Mouse (Mus musculus): ENCODE data around the gene Fam13a. TPM values are rescaled to one million over a fixed set of nuclear protein-coding genes. Genes with fewer than 3 reads are reported as not detected.

Fam13a gene
- polyA plus RNA-seq (2014; fragmentation: Nextera tagmentation; extraction: Ambion mirVana): 3.6 and 3.8 TPM in 2 replicates

GRCm38 (mm10) chr6:59024164-59024724 is at the start of gene Fam13a:
Fam13a (minus strand) TSS chr6:59024549.
- no peaks in the 10 kb centered on the region for H3K4me1 ChIP-seq (ENCODE audit: control insufficient read depth, insufficient read depth, low read length)
- WGBS: under 1% methylated on average over 16 of the region's 16 CpGs
- ATAC-seq (ENCODE audit: low FRiP score) (peak; percentile 99), DNase-seq (ENCODE audit: low spot score, missing footprints) (peak; percentile 93)
- H3K9me3 ChIP-seq (ENCODE audit: control insufficient read depth, low read length): no peaks in the 10 kb centered on the region
- H3K4me2 ChIP-seq: peak within 1 kb of the TSS; percentile 54
- H3K9ac ChIP-seq (ENCODE audit: low read length): peak within 1 kb of the TSS; percentile 37
- no peaks in the 10 kb centered on the region for H3K36me3 ChIP-seq (ENCODE audit: control insufficient read depth, insufficient read depth, low read length)
- H3K27me3 ChIP-seq (ENCODE audit: control insufficient read depth, insufficient read depth, low read length): no peaks in the 10 kb centered on the region
- 0 out of 2 replicates have a peak within 1 kb of the TSS, but pooled peaks have one; percentile 2 for H3K27ac ChIP-seq (ENCODE audit: low read depth, low read length)
- H3K4me3 ChIP-seq (ENCODE audit: low read depth, low read length): peak within 1 kb of the TSS; percentile 43

- WGBS: 85% methylated on average over 5 of the region's 5 CpGs
- no peak overlapping the region for H3K4me3 ChIP-seq (ENCODE audit: low read depth, low read length)
- no peaks in the 10 kb centered on the region; the same call in 1 of the 2 replicates for H3K9me3 ChIP-seq (ENCODE audit: control insufficient read depth, low read length)
- no peak overlapping the region for H3K4me2 ChIP-seq
- H3K27ac ChIP-seq (ENCODE audit: low read depth, low read length): no peak overlapping the region
- no peaks in the 10 kb centered on the region for H3K27me3 ChIP-seq (ENCODE audit: control insufficient read depth, insufficient read depth, low read length)
- ATAC-seq (ENCODE audit: low FRiP score) (no peak), DNase-seq (ENCODE audit: low spot score, missing footprints) (no peak)
- H3K36me3 ChIP-seq (ENCODE audit: control insufficient read depth, insufficient read depth, low read length): no peaks in the 10 kb centered on the region
- no peak overlapping the region for H3K9ac ChIP-seq (ENCODE audit: low read length)
- H3K4me1 ChIP-seq (ENCODE audit: control insufficient read depth, insufficient read depth, low read length): no peaks in the 10 kb centered on the region
These were observed 48.0 kb upstream of the Fam13a start for GRCm38 (mm10) chr6:59072096-59073060.

GRCm38 (mm10) chr6:59071691-59072090 is 47.3 kb upstream of the Fam13a start:
- H3K27ac ChIP-seq (ENCODE audit: low read depth, low read length): no peak overlapping the region
- no peaks in the 10 kb centered on the region for H3K27me3 ChIP-seq (ENCODE audit: control insufficient read depth, insufficient read depth, low read length)
- ATAC-seq (ENCODE audit: low FRiP score): no peak
- no peak overlapping the region for H3K4me3 ChIP-seq (ENCODE audit: low read depth, low read length)
- no peak overlapping the region for H3K9ac ChIP-seq (ENCODE audit: low read length)
- no peaks in the 10 kb centered on the region for H3K36me3 ChIP-seq (ENCODE audit: control insufficient read depth, insufficient read depth, low read length)
- no peak overlapping the region for H3K4me2 ChIP-seq
- WGBS: 77% methylated on average over 3 of the region's 3 CpGs
- DNase-seq (ENCODE audit: low spot score, missing footprints): no peak
- H3K9me3 ChIP-seq (ENCODE audit: control insufficient read depth, low read length): no peaks in the 10 kb centered on the region; the same call in 1 of the 2 replicates
- H3K4me1 ChIP-seq (ENCODE audit: control insufficient read depth, insufficient read depth, low read length): no peaks in the 10 kb centered on the region

- 95% methylated on average over 5 of the region's 5 CpGs for WGBS
- Histone ChIP-seq H3K9me3 (ENCODE audit: control insufficient read depth, low read length) (no peaks in the 10 kb centered on the region), H3K27me3 (ENCODE audit: control insufficient read depth, insufficient read depth, low read length) (no peaks in the 10 kb centered on the region), H3K4me3 (ENCODE audit: low read depth, low read length) (no peak overlapping the region), H3K36me3 (ENCODE audit: control insufficient read depth, insufficient read depth, low read length) (no peaks in the 10 kb centered on the region), H3K27ac (ENCODE audit: low read depth, low read length) (no peak overlapping the region), H3K4me2 (no peak overlapping the region), H3K9ac (ENCODE audit: low read length) (no peak overlapping the region), H3K4me1 (ENCODE audit: control insufficient read depth, insufficient read depth, low read length) (no peaks in the 10 kb centered on the region)
- ATAC-seq (ENCODE audit: low FRiP score) (no peak), DNase-seq (ENCODE audit: low spot score, missing footprints) (no peak)
These were observed 43.8 kb upstream of the Fam13a start for GRCm38 (mm10) chr6:59068187-59068586.

GRCm38 (mm10) chr6:59064440-59064839 is 40.1 kb upstream of the Fam13a start:
- Histone ChIP-seq H3K27ac (ENCODE audit: low read depth, low read length) (no peak overlapping the region), H3K9me3 (ENCODE audit: control insufficient read depth, low read length) (no peaks in the 10 kb centered on the region), H3K4me3 (ENCODE audit: low read depth, low read length) (no peak overlapping the region), H3K4me2 (no peak overlapping the region), H3K27me3 (ENCODE audit: control insufficient read depth, insufficient read depth, low read length) (no peaks in the 10 kb centered on the region), H3K36me3 (ENCODE audit: control insufficient read depth, insufficient read depth, low read length) (no peaks in the 10 kb centered on the region), H3K9ac (ENCODE audit: low read length) (no peak overlapping the region), H3K4me1 (ENCODE audit: control insufficient read depth, insufficient read depth, low read length) (no peaks in the 10 kb centered on the region)
- ATAC-seq (ENCODE audit: low FRiP score): no peak
- no peak for DNase-seq (ENCODE audit: low spot score, missing footprints)
- 86% methylated on average over 4 of the region's 4 CpGs for WGBS

GRCm38 (mm10) chr6:59053232-59053631 is 28.9 kb upstream of the Fam13a start:
- H3K9ac ChIP-seq (ENCODE audit: low read length): no peak overlapping the region
- no peaks in the 10 kb centered on the region for H3K4me1 ChIP-seq (ENCODE audit: control insufficient read depth, insufficient read depth, low read length)
- DNase-seq (ENCODE audit: low spot score, missing footprints): no peak
- no peaks in the 10 kb centered on the region for H3K36me3 ChIP-seq (ENCODE audit: control insufficient read depth, insufficient read depth, low read length)
- no peak overlapping the region for H3K4me3 ChIP-seq (ENCODE audit: low read depth, low read length)
- no peaks in the 10 kb centered on the region for H3K9me3 ChIP-seq (ENCODE audit: control insufficient read depth, low read length)
- H3K27ac ChIP-seq (ENCODE audit: low read depth, low read length): no peak overlapping the region
- no peak overlapping the region for H3K4me2 ChIP-seq
- WGBS: 82% methylated on average over 2 of the region's 2 CpGs
- ATAC-seq (ENCODE audit: low FRiP score): no peak
- no peaks in the 10 kb centered on the region for H3K27me3 ChIP-seq (ENCODE audit: control insufficient read depth, insufficient read depth, low read length)

- ATAC-seq (ENCODE audit: low FRiP score): no peak
- H3K27me3 ChIP-seq (ENCODE audit: control insufficient read depth, insufficient read depth, low read length): no peaks in the 10 kb centered on the region
- no peak overlapping the region for H3K27ac ChIP-seq (ENCODE audit: low read depth, low read length)
- no peak overlapping the region for H3K4me2 ChIP-seq
- H3K9me3 ChIP-seq (ENCODE audit: control insufficient read depth, low read length): no peaks in the 10 kb centered on the region
- no peak overlapping the region for H3K9ac ChIP-seq (ENCODE audit: low read length)
- DNase-seq (ENCODE audit: low spot score, missing footprints): no peak
- no peaks in the 10 kb centered on the region for H3K36me3 ChIP-seq (ENCODE audit: control insufficient read depth, insufficient read depth, low read length)
- no peak overlapping the region for H3K4me3 ChIP-seq (ENCODE audit: low read depth, low read length)
- H3K4me1 ChIP-seq (ENCODE audit: control insufficient read depth, insufficient read depth, low read length): no peaks in the 10 kb centered on the region
- WGBS: 60% methylated on average over 1 of the region's 1 CpGs
These were observed 15.4 kb upstream of the Fam13a start for GRCm38 (mm10) chr6:59039719-59040118.

GRCm38 (mm10) chr6:59032748-59033147 is 8.4 kb upstream of the Fam13a start:
- H3K9me3 ChIP-seq (ENCODE audit: control insufficient read depth, low read length): no peaks in the 10 kb centered on the region
- H3K27me3 ChIP-seq (ENCODE audit: control insufficient read depth, insufficient read depth, low read length): no peaks in the 10 kb centered on the region
- no peaks in the 10 kb centered on the region for H3K36me3 ChIP-seq (ENCODE audit: control insufficient read depth, insufficient read depth, low read length)
- H3K4me2 ChIP-seq: no peak overlapping the region
- H3K4me1 ChIP-seq (ENCODE audit: control insufficient read depth, insufficient read depth, low read length): no peaks in the 10 kb centered on the region
- H3K27ac ChIP-seq (ENCODE audit: low read depth, low read length): no peak overlapping the region
- H3K9ac ChIP-seq (ENCODE audit: low read length): no peak overlapping the region
- no peak for ATAC-seq (ENCODE audit: low FRiP score)
- H3K4me3 ChIP-seq (ENCODE audit: low read depth, low read length): no peak overlapping the region
- 86% methylated on average over 5 of the region's 5 CpGs for WGBS
- DNase-seq (ENCODE audit: low spot score, missing footprints): no peak

- no peaks in the 10 kb centered on the region for H3K4me1 ChIP-seq (ENCODE audit: control insufficient read depth, insufficient read depth, low read length)
- H3K27me3 ChIP-seq (ENCODE audit: control insufficient read depth, insufficient read depth, low read length): no peaks in the 10 kb centered on the region
- no peak overlapping the region for H3K4me2 ChIP-seq
- no peaks in the 10 kb centered on the region for H3K36me3 ChIP-seq (ENCODE audit: control insufficient read depth, insufficient read depth, low read length)
- no peak overlapping the region for H3K9ac ChIP-seq (ENCODE audit: low read length)
- ATAC-seq (ENCODE audit: low FRiP score) (no peak), DNase-seq (ENCODE audit: low spot score, missing footprints) (no peak)
- no peaks in the 10 kb centered on the region for H3K9me3 ChIP-seq (ENCODE audit: control insufficient read depth, low read length)
- WGBS: 79% methylated on average over 6 of the region's 6 CpGs
- no peak overlapping the region for H3K4me3 ChIP-seq (ENCODE audit: low read depth, low read length)
- no peak overlapping the region for H3K27ac ChIP-seq (ENCODE audit: low read depth, low read length)
These were observed 7.2 kb upstream of the Fam13a start for GRCm38 (mm10) chr6:59031539-59031938.
